13 mouse cellular contexts compared by ENCODE assay signal in the genomic region with DNA sequence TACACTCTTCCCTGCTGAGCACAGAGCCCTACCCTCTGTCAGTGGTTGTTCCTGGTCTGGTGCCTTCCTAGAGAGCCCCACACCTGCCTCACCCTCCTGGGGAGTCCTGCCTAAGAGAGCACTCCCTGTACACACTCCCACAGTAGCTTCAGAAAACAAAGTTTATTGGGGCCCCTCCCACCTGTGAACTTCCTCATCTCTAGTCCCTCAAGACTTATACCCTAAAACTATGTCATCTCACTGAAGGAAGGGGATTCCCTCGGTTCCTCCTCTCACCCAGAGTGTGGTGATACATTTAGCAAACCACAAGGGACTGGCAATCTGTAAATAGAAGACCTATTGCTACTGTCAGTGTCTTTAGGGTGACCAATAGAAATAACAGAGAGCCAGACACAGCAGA. TPM values are rescaled to one million over a fixed set of nuclear protein-coding genes. Genes with fewer than 3 reads are reported as not detected.
DNase-seq lines count a peak whose midpoint lies in the region; ATAC-seq and TF ChIP-seq lines count a peak whose summit lies in the region.
"Had no signal": no experiment of that assay in that cellular context is flagged by ENCODE, and none has a peak within 500 bp of the region (broad histone marks: within the 10 kb centered on the region; RNA-seq: fewer than 3 reads in every experiment).

No protein-coding gene starts in this region.

- 0 out of 2 replicates have a peak, but pooled peaks cover 6% of the 10 kb centered on the region for H3K4me1 ChIP-seq in lung, postnatal 0 days (ENCODE audit: insufficient read depth, low read depth, low read length)
- H3K4me1 ChIP-seq in liver, embryonic 13.5 days (replicated peaks) = peaks cover 50% of the 10 kb centered on the region

- H3K9ac ChIP-seq in lung, postnatal 0 days (replicated peaks; ENCODE audit: low read depth) = no peak overlapping the region
- peak overlapping the region; percentile 5; the same call in 1 of the 2 replicates for H3K9ac ChIP-seq in liver, embryonic 13.5 days
- H3K9ac ChIP-seq: forebrain, embryonic 15.5 days had no signal

- H3K4me3 ChIP-seq in lung, postnatal 0 days (ENCODE audit: low read depth, low read length) = no peak overlapping the region
- no peak overlapping the region for H3K4me3 ChIP-seq in liver, embryonic 13.5 days (replicated peaks)
- H3K4me3 ChIP-seq: forebrain, embryonic 15.5 days had no signal

- 58% methylated on average over 1 of the region's 1 CpGs for WGBS in lung, postnatal 0 days
- 16% methylated on average over 1 of the region's 1 CpGs for WGBS in liver, embryonic 13.5 days (ENCODE audit: insufficient replicate concordance)

- ATAC-seq in lung, postnatal 0 days = no peak
- ATAC-seq in activated CD4-positive, CD25-positive, alpha-beta regulatory T cell, adult 4 months = peak; percentile 66
- peak; percentile 8; the same call in 1 of the 2 replicates for ATAC-seq in liver, embryonic 13.5 days (ENCODE audit: low read depth)
- no peak for ATAC-seq in megakaryocyte-erythroid progenitor cell, adult 5-6 weeks (replicated peaks; ENCODE audit: low FRiP score, low TSS enrichment, poor library complexity, severe bottlenecking)
- ATAC-seq: forebrain, embryonic 15.5 days had no signal

- H3K27ac ChIP-seq in lung, postnatal 0 days (ENCODE audit: low read length) = no peak overlapping the region
- H3K27ac ChIP-seq in liver, embryonic 13.5 days = no peak overlapping the region
- H3K27ac ChIP-seq: forebrain, embryonic 15.5 days had no signal

- H3K27me3 ChIP-seq in lung, postnatal 0 days (replicated peaks; ENCODE audit: insufficient read depth, low read length) = no peaks in the 10 kb centered on the region
- H3K27me3 ChIP-seq in liver, embryonic 13.5 days = no peaks in the 10 kb centered on the region
- H3K27me3 ChIP-seq in splenic B cell, adult 2 months (ENCODE audit: control insufficient read depth, insufficient read depth, low read length, poor library complexity, severe bottlenecking) = no peaks in the 10 kb centered on the region
- H3K27me3 ChIP-seq: forebrain, embryonic 15.5 days had no signal

- peak; percentile 35 for DNase-seq in lung, postnatal 0 days (ENCODE audit: low spot score)
- DNase-seq in lung, postnatal 4 days = no peak
- DNase-seq in liver, embryonic 13.5 days = no peak
- DNase-seq in splenic B cell, adult 2 months (ENCODE audit: low read depth, low spot score) = peak; percentile 96
- no peak for DNase-seq in embryo, embryonic 11 days
- no peak for DNase-seq in cerebellum, adult 11-12 months
- DNase-seq: cerebellum, adult 2 months; heart, postnatal 10 days; midbrain, embryonic 14.5 days; thymus, postnatal 25 days had no signal

- H3K9me3 ChIP-seq in lung, postnatal 0 days (ENCODE audit: low read length) = no peaks in the 10 kb centered on the region
- no peaks in the 10 kb centered on the region for H3K9me3 ChIP-seq in liver, embryonic 13.5 days (replicated peaks)
- H3K9me3 ChIP-seq: forebrain, embryonic 15.5 days had no signal

- no peaks in the 10 kb centered on the region for H3K36me3 ChIP-seq in lung, postnatal 0 days (ENCODE audit: insufficient read depth, low read length)
- H3K36me3 ChIP-seq in liver, embryonic 13.5 days = no peaks in the 10 kb centered on the region
- no peaks in the 10 kb centered on the region for H3K36me3 ChIP-seq in splenic B cell, adult 2 months (ENCODE audit: control insufficient read depth, insufficient read depth, low read length, poor library complexity, severe bottlenecking)
- H3K36me3 ChIP-seq: forebrain, embryonic 15.5 days had no signal

- no peak overlapping the region for H3K4me2 ChIP-seq in lung, postnatal 0 days (replicated peaks; ENCODE audit: low read depth, low read length)
- no peak overlapping the region for H3K4me2 ChIP-seq in liver, embryonic 13.5 days
- H3K4me2 ChIP-seq: forebrain, embryonic 15.5 days had no signal

- no peak for TF ChIP-seq CTCF in lung, postnatal 0 days (IDR thresholded peaks at IDR 0.05)

- TF ChIP-seq EP300 in lung, postnatal 0 days (IDR thresholded peaks at IDR 0.05) = no peak

RNA-seq across cellular contexts. Expression of gene Ezr, which starts 33.6 kb away (rescaled TPM):
- polyA plus RNA-seq in lung, postnatal 0 days (2015; fragmentation: Nextera tagmentation; extraction: Ambion mirVana) = 275 and 288 TPM in 2 replicates
- polyA plus RNA-seq in activated CD4-positive, CD25-positive, alpha-beta regulatory T cell, adult 4 months (2017; shearing (Covaris generic)) = 100 to 1,000 TPM; 112 to 143 TPM
- 55.6 and 63.1 TPM in 2 replicates for polyA plus RNA-seq in liver, embryonic 13.5 days (2015; fragmentation: Nextera tagmentation; extraction: Ambion mirVana)
- 82.2 and 85.0 TPM in 2 replicates for total RNA-seq in megakaryocyte-erythroid progenitor cell, adult 5-6 weeks (2014; fragmentation: Nextera tagmentation)
- 161 and 203 TPM in 2 replicates for total RNA-seq in megakaryocyte-erythroid progenitor cell, adult 5-6 weeks (2017)

Comparison
In these comparisons a context has a peak if more than half of its experiments do, and no peak if none do; other contexts are left out.
1. DNase-seq: peak in lung, postnatal 0 days (single experiment) and splenic B cell, adult 2 months (single experiment); none in lung, postnatal 4 days (0 of 2), liver, embryonic 13.5 days (single experiment), embryo, embryonic 11 days (single experiment) and cerebellum, adult 11-12 months (single experiment).
2. ATAC-seq: peak in activated CD4-positive, CD25-positive, alpha-beta regulatory T cell, adult 4 months (single experiment) and liver, embryonic 13.5 days (single experiment); none in lung, postnatal 0 days (single experiment) and megakaryocyte-erythroid progenitor cell, adult 5-6 weeks (single experiment).